Mouse (Mus musculus) MEL (cell line): ENCODE data around the gene Uqcc3. TPM values are rescaled to one million over a fixed set of nuclear protein-coding genes. Genes with fewer than 3 reads are reported as not detected.

Experiments used
- DNase-seq: peaks from one replicate; pipeline ENCODE4 v3.0.0; 2011; ENCODE audit warnings: low read depth, low spot score
- H3K27ac ChIP-seq: 2 replicates; pipeline ENCODE4 v1.5.1; 2012; ENCODE audit warnings: low read depth, mild to moderate bottlenecking, control low read depth, low read length, moderate library complexity; ENCODE audit not compliant: control insufficient read depth
- H3K27me3 ChIP-seq, 2 experiments: fragments of 150-350 bp in 1 of 2; sonication (generic) in 1 of 2; 2 replicates each; pipeline ENCODE4 v1.6.1; 2012; ENCODE audit warnings: low read length in 2 of 2, mild to moderate bottlenecking in 2 of 2, improper control_type of control experiment in 1 of 2, moderate library complexity in 1 of 2; ENCODE audit not compliant: insufficient read depth in 2 of 2, control insufficient read depth in 1 of 2
- H3K36me3 ChIP-seq, 2 experiments: 2 replicates each; pipeline ENCODE4 v1.6.1; 2012 to 2014; ENCODE audit warnings: low read length in 2 of 2, improper control_type of control experiment in 1 of 2, inconsistent platforms in 1 of 2, mild to moderate bottlenecking in 1 of 2; ENCODE audit not compliant: insufficient read depth in 2 of 2, control insufficient read depth in 1 of 2
- H3K4me1 ChIP-seq, 2 experiments: fragments of 150-350 bp in 1 of 2; sonication (generic) in 1 of 2; 2 replicates each; pipeline ENCODE4 v1.6.1; 2012; ENCODE audit warnings: low read length in 2 of 2, improper control_type of control experiment in 1 of 2, mild to moderate bottlenecking in 1 of 2; ENCODE audit not compliant: insufficient read depth in 2 of 2, control insufficient read depth in 1 of 2
- H3K4me3 ChIP-seq, 2 experiments: fragments of 150-350 bp in 1 of 2; sonication (generic) in 1 of 2; 2 replicates each; pipeline ENCODE4 v1.5.1; 2012; ENCODE audit warnings: low read depth in 2 of 2, low read length in 2 of 2, mild to moderate bottlenecking in 2 of 2, moderate library complexity in 2 of 2, control low read depth in 1 of 2, improper control_type of control experiment in 1 of 2; ENCODE audit not compliant: control insufficient read depth in 1 of 2, insufficient read depth in 1 of 2
- H3K79me2 ChIP-seq: 2 replicates; pipeline ENCODE4 v1.6.1; 2012; ENCODE audit warnings: mild to moderate bottlenecking, low read length, moderate library complexity; ENCODE audit not compliant: control insufficient read depth, poor library complexity, insufficient read depth
- H3K9ac ChIP-seq: 2 replicates; pipeline ENCODE4 v1.6.1; 2012; ENCODE audit warnings: low read depth, mild to moderate bottlenecking, control low read depth, low read length, moderate library complexity; ENCODE audit not compliant: control insufficient read depth, poor library complexity, severe bottlenecking
- H3K9me3 ChIP-seq: fragments of 150-350 bp; sonication (generic); replicated peaks from 2 replicates; pipeline ENCODE4 v1.6.1; 2012; ENCODE audit warnings: mild to moderate bottlenecking, low read length, improper control_type of control experiment, moderate library complexity; ENCODE audit not compliant: insufficient read depth
- BHLHE40 ChIP-seq: IDR thresholded peaks from 2 replicates; pipeline ENCODE4 v1.6.1; 2012; ENCODE audit warnings: low read depth, mild to moderate bottlenecking, inconsistent platforms, low read length, improper control_type of control experiment, borderline replicate concordance
- CHD2 ChIP-seq: IDR thresholded peaks from 2 replicates; pipeline ENCODE4 v1.6.1; 2011; ENCODE audit warnings: low read length, improper control_type of control experiment
- ETS1 ChIP-seq: IDR thresholded peaks from 2 replicates; pipeline ENCODE4 v1.6.1; 2012; ENCODE audit warnings: low read depth, mild to moderate bottlenecking, inconsistent platforms, low read length, improper control_type of control experiment, moderate library complexity
- GATA1 ChIP-seq: IDR thresholded peaks from 2 replicates; pipeline ENCODE4 v1.6.1; 2011; ENCODE audit warnings: low read depth, low read length, improper control_type of control experiment
- MAFK ChIP-seq: IDR thresholded peaks from 2 replicates; pipeline ENCODE4 v1.6.1; 2011; ENCODE audit warnings: low read depth, mild to moderate bottlenecking, low read length, improper control_type of control experiment, borderline replicate concordance
- MAX ChIP-seq: IDR thresholded peaks from 2 replicates; pipeline ENCODE4 v1.6.1; 2011; ENCODE audit warnings: low read length, improper control_type of control experiment
- NRF1 ChIP-seq: IDR thresholded peaks from 2 replicates; pipeline ENCODE4 v1.6.1; 2014; ENCODE audit warnings: low read depth, mild to moderate bottlenecking, inconsistent platforms, low read length, improper control_type of control experiment, moderate library complexity; ENCODE audit not compliant: poor library complexity, insufficient read depth, severe bottlenecking
- POLR2A ChIP-seq, 2 experiments: IDR thresholded peaks; 2 replicates each; pipeline ENCODE4 v1.6.1; 2011 to 2012; ENCODE audit warnings: low read length in 2 of 2, mild to moderate bottlenecking in 2 of 2, control low read depth in 1 of 2, improper control_type of control experiment in 1 of 2, low read depth in 1 of 2, moderate library complexity in 1 of 2; ENCODE audit not compliant: control insufficient read depth in 1 of 2, insufficient read depth in 1 of 2, poor library complexity in 1 of 2
- POLR2AphosphoS2 ChIP-seq: IDR thresholded peaks from 2 replicates; pipeline ENCODE4 v1.6.1; 2011; ENCODE audit warnings: low read length, improper control_type of control experiment
- RCOR1 ChIP-seq: IDR thresholded peaks from 2 replicates; pipeline ENCODE4 v1.6.1; 2012; ENCODE audit warnings: low read depth, mild to moderate bottlenecking, inconsistent platforms, low read length, improper control_type of control experiment
- SIN3A ChIP-seq: IDR thresholded peaks from 2 replicates; pipeline ENCODE4 v1.6.1; 2012; ENCODE audit warnings: low read length, improper control_type of control experiment, inconsistent platforms
- USF2 ChIP-seq, 2 experiments: IDR thresholded peaks; 2 replicates each; pipeline ENCODE4 v1.6.1; 2011 to 2012; ENCODE audit warnings: improper control_type of control experiment in 2 of 2, low read length in 2 of 2, borderline replicate concordance in 1 of 2, inconsistent platforms in 1 of 2, low read depth in 1 of 2, mild to moderate bottlenecking in 1 of 2; ENCODE audit not compliant: insufficient read depth in 1 of 2
- ZC3H11A ChIP-seq: IDR thresholded peaks from 2 replicates; pipeline ENCODE4 v1.6.1; 2012; ENCODE audit warnings: low read depth, mild to moderate bottlenecking, inconsistent platforms, low read length, improper control_type of control experiment
- ZKSCAN1 ChIP-seq: IDR thresholded peaks from 2 replicates; pipeline ENCODE4 v1.6.1; 2012; ENCODE audit warnings: low read depth, mild to moderate bottlenecking, inconsistent platforms, low read length, improper control_type of control experiment, moderate library complexity
- ZNF384 ChIP-seq: IDR thresholded peaks from 2 replicates; pipeline ENCODE4 v1.6.1; 2012; ENCODE audit warnings: low read depth, mild to moderate bottlenecking, inconsistent platforms, low read length, improper control_type of control experiment
- polyA plus RNA-seq, 2 experiments: library from polyadenylated mRNA; stranded (reverse) in 1 of 2; unstranded in 1 of 2; fragments of >175 nt in 1 of 2; fragments of >200 nt in 1 of 2; gene quantifications; 2 replicates each; pipeline versions ENCODE4 v1.2.1 to v1.2.4; 2012; ENCODE audit warnings: low replicate concordance in 2 of 2, low read depth in 1 of 2; ENCODE audit not compliant: insufficient read length in 2 of 2, insufficient read depth in 1 of 2, missing spikeins in 1 of 2
- total RNA-seq: library from RNA; depleted of rRNA; stranded (reverse); fragments of 300-350 nt; gene quantifications from 2 replicates; pipeline ENCODE4 v1.2.3, GENCODE M21; 2012

Uqcc3 gene
- total and polyA plus RNA-seq, 3 experiments = 49.4 to 55.0 TPM; not detected in 1

DNA sequence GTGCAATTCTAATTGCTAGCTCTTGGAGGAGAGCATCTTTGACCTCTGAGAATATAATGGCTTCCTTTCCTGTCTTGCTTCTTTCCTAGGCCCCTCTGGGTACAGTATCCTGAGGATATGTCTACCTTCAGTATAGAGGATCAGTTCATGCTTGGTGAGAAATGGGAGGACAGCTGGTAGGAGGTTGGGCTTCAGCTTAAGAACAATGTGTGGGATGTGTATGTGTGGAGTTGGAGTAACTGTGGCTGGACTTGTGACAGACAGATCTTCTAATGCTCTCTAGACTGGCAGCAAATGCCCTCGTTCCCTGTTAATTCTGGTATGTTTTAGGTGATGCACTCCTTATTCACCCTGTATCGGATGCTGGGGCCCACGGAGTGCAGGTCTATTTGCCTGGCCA is 33.5 kb upstream of the Uqcc3 start:
- no peaks in the 10 kb centered on the region for H3K27me3 ChIP-seq
- H3K9ac ChIP-seq = no peak overlapping the region
- H3K9me3 ChIP-seq = no peaks in the 10 kb centered on the region
- no peaks in the 10 kb centered on the region for H3K79me2 ChIP-seq
- no peak overlapping the region for H3K27ac ChIP-seq
- DNase-seq = no peak
- TF ChIP-seq ZC3H11A = no peak
- TF ChIP-seq GATA1 = no peak
- peaks cover 0 to 21% of the 10 kb centered on the region in 2 experiments; a peak in 3 of 4 replicates for H3K36me3 ChIP-seq
- no peaks in the 10 kb centered on the region for H3K4me1 ChIP-seq
- H3K4me3 ChIP-seq = no peak overlapping the region

DNA sequence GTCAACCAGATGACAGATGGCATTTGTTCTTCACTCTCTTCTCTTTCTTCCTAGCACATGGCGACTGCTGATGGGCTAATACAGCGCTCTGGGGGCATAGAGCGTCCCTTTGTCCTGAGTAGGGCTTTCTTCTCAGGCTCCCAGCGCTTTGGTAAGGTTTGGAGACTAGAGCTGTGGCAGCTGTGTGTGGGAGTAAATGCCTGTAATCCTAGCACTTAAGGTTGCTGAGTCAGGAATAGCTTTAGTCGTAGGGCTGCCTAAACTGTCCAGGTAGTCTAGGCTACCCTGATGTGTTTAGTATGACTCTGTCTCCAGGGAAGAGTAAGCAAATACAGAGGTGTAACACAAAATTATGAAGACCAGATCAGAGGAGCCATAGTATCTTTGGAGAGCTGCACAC is 31.1 kb upstream of the Uqcc3 start:
- no peak for TF ChIP-seq SIN3A
- no peak for TF ChIP-seq MAFK
- no peak for TF ChIP-seq BHLHE40
- TF ChIP-seq RCOR1 = no peak
- no peak for TF ChIP-seq NRF1
- no peak for TF ChIP-seq USF2 (IDR thresholded peaks at IDR 0.05; ENCODE audit: borderline replicate concordance in 1 of 2, insufficient read depth in 1 of 2, low read depth in 1 of 2, low read length in 2 of 2)
- TF ChIP-seq POLR2AphosphoS2 = no peak
- TF ChIP-seq MAX = no peak
- TF ChIP-seq CHD2 = no peak
- TF ChIP-seq ZNF384 = no peak
- no peak for DNase-seq
- no peak overlapping the region for H3K27ac ChIP-seq
- H3K36me3 ChIP-seq = peaks cover 0 to 30% of the 10 kb centered on the region in 2 experiments; a peak in 2 of 4 replicates
- no peak overlapping the region for H3K9ac ChIP-seq
- no peaks in the 10 kb centered on the region for H3K4me1 ChIP-seq
- H3K79me2 ChIP-seq = no peaks in the 10 kb centered on the region
- H3K9me3 ChIP-seq = no peaks in the 10 kb centered on the region
- H3K4me3 ChIP-seq = no peak overlapping the region
- no peaks in the 10 kb centered on the region for H3K27me3 ChIP-seq

DNA sequence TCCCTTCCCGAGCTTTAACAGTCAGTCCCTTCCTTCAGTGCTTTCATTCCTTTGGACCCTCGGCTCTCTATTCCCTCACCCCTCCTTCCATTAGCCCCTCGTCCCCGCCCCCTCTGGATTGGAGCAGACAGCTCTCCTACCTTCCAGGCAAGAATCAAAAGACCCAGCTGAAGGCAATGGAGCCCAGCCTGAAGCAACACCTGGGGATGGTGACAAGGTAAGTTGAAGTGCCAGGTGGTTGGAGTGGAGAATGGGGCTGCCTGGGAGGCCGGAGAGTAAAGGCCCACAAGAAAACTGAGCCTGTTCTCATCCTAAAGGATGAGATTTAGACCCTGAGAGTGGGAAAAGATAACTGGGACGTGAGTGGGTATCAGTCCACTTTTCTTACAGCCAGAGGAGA is 27.8 kb upstream of the Uqcc3 start:
- Histone ChIP-seq H3K79me2 (no peaks in the 10 kb centered on the region), H3K36me3 (peaks cover 0 to 28% of the 10 kb centered on the region in 2 experiments; a peak in 2 of 4 replicates), H3K9ac (no peak overlapping the region), H3K9me3 (no peaks in the 10 kb centered on the region), H3K4me1 (no peaks in the 10 kb centered on the region), H3K27me3 (no peaks in the 10 kb centered on the region), H3K4me3 (no peak overlapping the region), H3K27ac (no peak overlapping the region)
- TF ChIP-seq POLR2A (IDR thresholded peaks at IDR 0.05; ENCODE audit: control insufficient read depth in 1 of 2, insufficient read depth in 1 of 2, low read depth in 1 of 2, low read length in 2 of 2, poor library complexity in 1 of 2) = no peak
- TF ChIP-seq USF2 (IDR thresholded peaks at IDR 0.05; ENCODE audit: borderline replicate concordance in 1 of 2, insufficient read depth in 1 of 2, low read depth in 1 of 2, low read length in 2 of 2) = no peak
- no peak for TF ChIP-seq ETS1
- no peak for TF ChIP-seq MAFK
- TF ChIP-seq ZNF384 = no peak
- no peak for TF ChIP-seq ZKSCAN1
- DNase-seq = no peak
